Mouse (Mus musculus) bone marrow, adult 2 months (tissue): ENCODE measurements around the gene Mum1.

ENCODE experiments used
- CTCF ChIP-seq: fragments of 200-500 bp; IDR thresholded peaks from 2 replicates; pipeline ENCODE4 v1.5.1; 2011; ENCODE audit warnings: low read length, control low read depth; ENCODE audit not compliant: control insufficient read depth, insufficient read depth
- POLR2A ChIP-seq: fragments of 200-500 bp; IDR thresholded peaks from 2 replicates; pipeline ENCODE4 v1.6.1; 2011; ENCODE audit warnings: low read depth, mild to moderate bottlenecking, control low read depth, low read length, borderline replicate concordance; ENCODE audit not compliant: control insufficient read depth

DNA sequence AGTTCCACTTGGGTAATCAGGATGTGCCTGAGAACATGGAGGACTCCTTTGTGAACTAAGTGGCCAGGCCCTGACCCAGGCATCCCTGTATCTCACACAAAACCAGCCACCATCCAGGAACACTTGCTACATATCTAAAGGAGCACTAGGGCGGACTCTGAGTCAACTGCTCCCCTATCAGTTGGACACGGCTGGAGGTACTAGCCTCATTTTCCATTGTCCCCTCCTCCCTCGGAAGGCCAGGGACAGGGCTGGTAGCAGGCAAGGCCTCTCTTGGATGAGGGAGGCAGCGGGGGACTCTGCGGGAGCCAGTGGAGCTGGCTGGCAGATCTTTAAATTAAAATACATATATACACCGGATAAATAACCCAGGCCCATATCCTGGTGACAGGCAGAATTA, 32.3 kb upstream of the Mum1 start:
- TF ChIP-seq CTCF (no peak), POLR2A (no peak)
